Mouse (Mus musculus): Measurements from ENCODE around the gene Igtp. TPM values are rescaled to one million over a fixed set of nuclear protein-coding genes. Genes with fewer than 3 reads are reported as not detected.
"Not testable (repeated sequence)": the region's sequence is repeated elsewhere in the genome, so short reads cannot be mapped to it uniquely, and the experiment has no call there.

The Igtp gene
- 1.2 and 1.7 TPM in 2 replicates for polyA plus RNA-seq (2016; fragmentation: Nextera tagmentation; extraction: Ambion mirVana)

GRCm38 (mm10) chr11:58199229-58200037 lies at the start of gene Igtp, which contains the start of gene Irgm2:
Gene Igtp (plus strand): TSS chr11:58199556.
Gene Irgm2 (plus strand): TSS chr11:58199618.
- WGBS, result 10% methylated on average over 15 of the region's 15 CpGs
- H3K9me3 ChIP-seq; H3K36me3 ChIP-seq (replicated peaks); H3K27me3 ChIP-seq (ENCODE audit: poor library complexity, severe bottlenecking); H3K4me1 ChIP-seq: not testable (repeated sequence)
- DNase-seq (ENCODE audit: extremely low spot score, low spot score), result peak; percentile 41
- H3K4me3 ChIP-seq, result peak within 1 kb of the TSS; percentile 57
- H3K27ac ChIP-seq, result peak within 1 kb of the TSS; percentile 74

GRCm38 (mm10) chr11:58155458-58155857 lies 43.9 kb upstream of the Igtp start:
- H3K9me3 ChIP-seq, result no peaks in the 10 kb centered on the region
- no peak overlapping the region for H3K4me3 ChIP-seq
- 93% methylated on average over 9 of the region's 9 CpGs for WGBS
- peaks cover 99% of the 10 kb centered on the region for H3K36me3 ChIP-seq (replicated peaks)
- no peaks in the 10 kb centered on the region for H3K4me1 ChIP-seq
- no peak overlapping the region for H3K27ac ChIP-seq
- no peak for DNase-seq (ENCODE audit: extremely low spot score, low spot score)
- H3K27me3 ChIP-seq (ENCODE audit: poor library complexity, severe bottlenecking), result no peaks in the 10 kb centered on the region

DNA sequence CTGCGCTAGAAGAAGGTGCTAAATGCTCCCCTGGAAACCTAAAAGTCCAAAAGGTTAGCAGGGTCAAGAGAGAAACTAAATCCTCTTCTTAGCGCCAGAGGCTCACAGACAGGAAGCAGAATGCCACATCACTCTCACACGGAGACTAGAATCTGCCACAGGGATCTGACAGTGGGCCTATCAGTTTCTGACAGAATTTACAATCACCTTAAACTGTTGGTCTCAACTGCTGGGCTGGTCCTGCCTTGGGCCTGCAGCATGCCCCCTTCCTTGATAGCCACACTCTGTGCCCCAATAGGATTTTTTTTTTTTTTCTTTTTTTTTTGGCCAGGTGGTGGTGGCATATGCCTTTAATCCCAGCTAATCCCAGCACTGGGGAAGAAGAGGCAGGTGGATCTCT lies 42.5 kb upstream of the Igtp start:
- no peaks in the 10 kb centered on the region for H3K27me3 ChIP-seq (ENCODE audit: poor library complexity, severe bottlenecking)
- H3K36me3 ChIP-seq (replicated peaks), result peaks cover 99% of the 10 kb centered on the region
- no peaks in the 10 kb centered on the region for H3K9me3 ChIP-seq
- H3K4me3 ChIP-seq, result no peak overlapping the region
- H3K27ac ChIP-seq, result no peak overlapping the region
- H3K4me1 ChIP-seq, result no peaks in the 10 kb centered on the region
- no peak for DNase-seq (ENCODE audit: extremely low spot score, low spot score)
- 84% methylated on average over 3 of the region's 3 CpGs for WGBS

DNA sequence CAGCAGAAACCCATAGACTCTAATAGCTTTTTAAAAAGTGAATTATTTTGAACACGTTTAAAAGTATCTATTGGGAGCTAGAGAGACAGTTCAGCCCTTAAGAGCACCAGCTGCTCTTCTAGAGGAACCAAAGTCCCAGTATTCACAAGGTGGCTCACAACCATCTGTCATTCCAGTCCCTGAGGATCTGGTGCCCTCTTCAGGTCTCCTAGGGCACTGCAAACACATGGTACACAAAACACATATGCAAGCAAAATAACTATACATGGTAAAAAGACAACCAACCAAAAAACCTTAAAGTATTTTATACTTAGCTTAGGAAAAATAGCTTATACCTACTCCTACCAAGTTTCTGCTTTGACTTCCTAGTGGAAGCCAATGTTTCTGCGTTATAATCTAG lies 34.3 kb upstream of the Igtp start:
- Histone ChIP-seq H3K4me1 (peaks cover 12% of the 10 kb centered on the region), H3K9me3 (peaks cover 9% of the 10 kb centered on the region; the same call in 1 of the 2 replicates), H3K36me3 (replicated peaks) (peaks cover 67% of the 10 kb centered on the region), H3K4me3 (no peak overlapping the region), H3K27me3 (ENCODE audit: poor library complexity, severe bottlenecking) (no peaks in the 10 kb centered on the region), H3K27ac (no peak overlapping the region)
- no peak for DNase-seq (ENCODE audit: extremely low spot score, low spot score)
- 95% methylated on average over 2 of the region's 2 CpGs for WGBS

GRCm38 (mm10) chr11:58167822-58168166 lies 31.6 kb upstream of the Igtp start:
- H3K4me1 ChIP-seq, result peaks cover 26% of the 10 kb centered on the region
- WGBS, result 0% methylated on average over 8 of the region's 8 CpGs
- no peaks in the 10 kb centered on the region for H3K27me3 ChIP-seq (ENCODE audit: poor library complexity, severe bottlenecking)
- H3K36me3 ChIP-seq (replicated peaks), result peaks cover 41% of the 10 kb centered on the region
- DNase-seq (ENCODE audit: extremely low spot score, low spot score), result no peak
- H3K4me3 ChIP-seq, result peak overlapping the region; percentile 83
- peaks cover 9% of the 10 kb centered on the region; the same call in 1 of the 2 replicates for H3K9me3 ChIP-seq
- H3K27ac ChIP-seq, result peak overlapping the region; percentile 90

- H3K27me3 ChIP-seq (ENCODE audit: poor library complexity, severe bottlenecking), result no peaks in the 10 kb centered on the region
- WGBS, result 1% methylated on average over 71 of the region's 71 CpGs
- H3K27ac ChIP-seq, result peak within 1 kb of the TSS; percentile 90
- H3K36me3 ChIP-seq (replicated peaks), result peaks cover 41% of the 10 kb centered on the region
- H3K9me3 ChIP-seq, result peaks cover 9% of the 10 kb centered on the region; the same call in 1 of the 2 replicates
- DNase-seq (ENCODE audit: extremely low spot score, low spot score), result peak; percentile 82
- H3K4me1 ChIP-seq, result peaks cover 26% of the 10 kb centered on the region
- H3K4me3 ChIP-seq, result peak within 1 kb of the TSS; percentile 83
These were observed 31.0 kb upstream of the Igtp start, which contains the start of gene Gemin5 for GRCm38 (mm10) chr11:58168167-58168915. Gene Gemin5 (minus strand): TSS chr11:58168539.

- H3K27me3 ChIP-seq (ENCODE audit: poor library complexity, severe bottlenecking), result no peaks in the 10 kb centered on the region
- H3K4me1 ChIP-seq, result peaks cover 26% of the 10 kb centered on the region
- no peak overlapping the region for H3K4me3 ChIP-seq
- peaks cover 9% of the 10 kb centered on the region; the same call in 1 of the 2 replicates for H3K9me3 ChIP-seq
- H3K36me3 ChIP-seq (replicated peaks), result peaks cover 41% of the 10 kb centered on the region
- WGBS, result 83% methylated on average over 4 of the region's 4 CpGs
- no peak for DNase-seq (ENCODE audit: extremely low spot score, low spot score)
- no peak overlapping the region for H3K27ac ChIP-seq
These were observed 29.7 kb upstream of the Igtp start for GRCm38 (mm10) chr11:58169666-58170065.

DNA sequence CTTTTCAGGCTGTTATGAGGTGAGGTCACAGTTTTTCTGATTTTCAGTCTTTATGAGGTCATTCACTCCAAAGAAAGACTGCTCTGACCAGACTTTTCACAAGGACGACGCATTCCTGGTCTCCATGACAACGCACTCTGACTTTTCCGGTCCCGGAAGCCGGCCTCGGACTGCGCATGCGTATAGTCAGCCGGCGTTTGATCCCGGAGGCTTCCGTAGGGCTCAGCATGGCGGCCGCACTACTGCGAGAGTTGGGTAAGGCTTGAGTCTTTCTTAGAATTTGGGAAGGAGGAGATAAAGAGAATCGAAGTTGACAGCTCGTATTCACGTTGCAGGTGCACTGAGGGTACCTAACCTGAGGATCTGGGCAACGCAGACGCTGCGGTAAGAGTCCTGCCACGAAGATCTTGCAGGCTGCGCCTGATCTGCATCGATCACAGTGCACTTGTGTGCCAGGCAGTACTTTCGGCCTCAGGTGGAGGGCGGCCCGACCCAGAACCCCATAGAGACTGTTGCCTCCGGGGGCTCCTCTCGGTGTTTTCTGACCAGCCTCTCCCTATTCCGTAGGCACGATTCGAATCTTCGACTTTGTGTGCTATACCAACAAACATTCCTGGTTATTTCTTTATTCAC lies 27.8 kb upstream of the Igtp start, which contains the start of gene Mrpl22:
Gene Mrpl22 (plus strand): TSS at position 203 of the 633 bp plus-strand sequence.
- H3K27ac ChIP-seq, result peak within 1 kb of the TSS; percentile 87
- DNase-seq (ENCODE audit: extremely low spot score, low spot score), result peak; percentile 97
- H3K9me3 ChIP-seq, result no peaks in the 10 kb centered on the region
- H3K27me3 ChIP-seq (ENCODE audit: poor library complexity, severe bottlenecking), result no peaks in the 10 kb centered on the region
- whole genome bisulfite sequencing, result 1% methylated on average over 34 of the region's 34 CpGs
- H3K4me1 ChIP-seq, result peaks cover 26% of the 10 kb centered on the region
- peaks cover 41% of the 10 kb centered on the region for H3K36me3 ChIP-seq (replicated peaks)
- H3K4me3 ChIP-seq, result peak within 1 kb of the TSS; percentile 78

GRCm38 (mm10) chr11:58179563-58179962 lies 19.8 kb upstream of the Igtp start:
- no peak overlapping the region for H3K27ac ChIP-seq
- no peak overlapping the region for H3K4me3 ChIP-seq
- WGBS, result 19% methylated on average over 3 of the region's 3 CpGs
- H3K36me3 ChIP-seq (replicated peaks), result peaks cover 67% of the 10 kb centered on the region
- DNase-seq (ENCODE audit: extremely low spot score, low spot score), result peak; percentile 67
- no peaks in the 10 kb centered on the region for H3K4me1 ChIP-seq
- H3K9me3 ChIP-seq, result no peaks in the 10 kb centered on the region
- H3K27me3 ChIP-seq (ENCODE audit: poor library complexity, severe bottlenecking), result no peaks in the 10 kb centered on the region

DNA sequence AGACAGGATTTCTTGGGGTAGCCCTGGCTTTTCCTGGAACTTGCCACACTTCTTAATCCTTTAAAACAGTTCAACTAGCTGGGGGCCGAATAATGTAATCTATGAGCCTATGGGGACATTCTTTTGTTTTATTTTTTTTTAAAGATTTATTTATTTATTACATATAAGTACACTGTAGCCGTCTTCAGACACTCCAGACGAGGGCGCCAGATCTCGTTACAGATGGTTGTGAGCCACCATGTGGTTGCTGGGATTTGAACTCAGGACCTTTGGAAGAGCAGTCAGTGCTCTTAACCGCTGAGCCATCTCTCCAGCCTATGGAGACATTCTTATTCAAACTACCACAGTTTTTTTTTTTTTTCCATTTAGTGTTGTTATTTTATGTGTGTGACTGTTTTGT lies 19.4 kb upstream of the Igtp start:
- 95% methylated on average over 6 of the region's 6 CpGs for WGBS
- not testable (repeated sequence) for H3K4me1 ChIP-seq; H3K4me3 ChIP-seq; H3K9me3 ChIP-seq; H3K27ac ChIP-seq; H3K27me3 ChIP-seq (ENCODE audit: poor library complexity, severe bottlenecking); DNase-seq (ENCODE audit: extremely low spot score, low spot score)
- peaks cover 63% of the 10 kb centered on the region for H3K36me3 ChIP-seq (replicated peaks)

DNA sequence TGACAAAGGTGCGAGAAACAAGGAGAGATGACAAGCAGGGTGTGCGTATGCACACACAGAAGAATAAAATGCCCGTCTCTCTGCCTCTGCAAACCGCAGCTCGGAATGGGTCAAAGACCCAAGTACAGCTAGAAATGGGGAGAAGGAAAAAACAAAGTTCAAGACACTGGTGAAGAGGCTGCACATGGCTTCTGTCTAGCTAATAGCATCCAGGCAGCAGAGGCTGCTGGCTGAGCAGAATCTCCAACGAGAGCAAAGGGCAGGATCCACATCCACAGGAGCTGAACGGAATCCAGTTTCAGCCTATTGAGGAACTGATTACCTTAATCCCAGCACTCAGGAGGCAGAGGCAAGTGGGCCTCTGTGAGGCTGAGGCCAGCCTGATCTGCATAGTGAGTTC lies 18.6 kb upstream of the Igtp start:
- Histone ChIP-seq H3K27me3 (ENCODE audit: poor library complexity, severe bottlenecking) (no peaks in the 10 kb centered on the region), H3K36me3 (replicated peaks) (peaks cover 55% of the 10 kb centered on the region), H3K4me3 (no peak overlapping the region), H3K9me3 (no peaks in the 10 kb centered on the region), H3K4me1 (no peaks in the 10 kb centered on the region), H3K27ac (no peak overlapping the region)
- no peak for DNase-seq (ENCODE audit: extremely low spot score, low spot score)
- 89% methylated on average over 7 of the region's 7 CpGs for WGBS

GRCm38 (mm10) chr11:58183579-58183978 lies 15.8 kb upstream of the Igtp start:
- 98% methylated on average over 3 of the region's 3 CpGs for WGBS
- no peaks in the 10 kb centered on the region for H3K27me3 ChIP-seq (ENCODE audit: poor library complexity, severe bottlenecking)
- H3K4me3 ChIP-seq, result no peak overlapping the region
- no peaks in the 10 kb centered on the region for H3K4me1 ChIP-seq
- H3K27ac ChIP-seq, result no peak overlapping the region
- H3K9me3 ChIP-seq, result no peaks in the 10 kb centered on the region
- H3K36me3 ChIP-seq (replicated peaks), result peaks cover 27% of the 10 kb centered on the region
- no peak for DNase-seq (ENCODE audit: extremely low spot score, low spot score)
